Mouse (Mus musculus): ENCODE measurements at regions not wholly inside any gene's neighbourhood (a gene's known extent, or its start where the extent isn't known, plus 50 kb on each side); places are given as distances from the start of the nearest gene placed in this dataset.

GRCm38 (mm10) chr12:70640186-70640585, 185.1 kb upstream of the Frmd6 start:
- Histone ChIP-seq H3K4me3 (replicated peaks; ENCODE audit: control insufficient read depth, low read depth, low read length) (no peak overlapping the region), H3K4me1 (ENCODE audit: control insufficient read depth, insufficient read depth, low read length) (no peaks in the 10 kb centered on the region), H3K27ac (ENCODE audit: control insufficient read depth, insufficient read depth, low read depth, low read length, poor library complexity) (no peak overlapping the region)
- TF ChIP-seq POLR2A (IDR thresholded peaks at IDR 0.05; ENCODE audit: borderline replicate concordance, control insufficient read depth, low read depth, low read length) (no peak), CTCF (IDR thresholded peaks at IDR 0.05; ENCODE audit: control insufficient read depth, insufficient read depth, low read length) (no peak)
- WGBS = 60% methylated on average over 2 of the region's 2 CpGs

- WGBS = 83% methylated on average over 2 of the region's 2 CpGs
- Histone ChIP-seq H3K4me1 (ENCODE audit: control insufficient read depth, insufficient read depth, low read length) (no peaks in the 10 kb centered on the region), H3K27ac (ENCODE audit: control insufficient read depth, insufficient read depth, low read depth, low read length, poor library complexity) (no peak overlapping the region), H3K4me3 (replicated peaks; ENCODE audit: control insufficient read depth, low read depth, low read length) (no peak overlapping the region)
- TF ChIP-seq POLR2A (IDR thresholded peaks at IDR 0.05; ENCODE audit: borderline replicate concordance, control insufficient read depth, low read depth, low read length) = no peak
- no peak for TF ChIP-seq CTCF (IDR thresholded peaks at IDR 0.05; ENCODE audit: control insufficient read depth, insufficient read depth, low read length)
These were observed 180.4 kb upstream of the Frmd6 start for GRCm38 (mm10) chr12:70644910-70645309.

GRCm38 (mm10) chr12:70645407-70645806, 179.9 kb upstream of the Frmd6 start:
- H3K27ac ChIP-seq (ENCODE audit: control insufficient read depth, insufficient read depth, low read depth, low read length, poor library complexity) = no peak overlapping the region
- H3K4me3 ChIP-seq (replicated peaks; ENCODE audit: control insufficient read depth, low read depth, low read length) = no peak overlapping the region
- TF ChIP-seq POLR2A (IDR thresholded peaks at IDR 0.05; ENCODE audit: borderline replicate concordance, control insufficient read depth, low read depth, low read length) = no peak
- no peak for TF ChIP-seq CTCF (IDR thresholded peaks at IDR 0.05; ENCODE audit: control insufficient read depth, insufficient read depth, low read length)
- no peaks in the 10 kb centered on the region for H3K4me1 ChIP-seq (ENCODE audit: control insufficient read depth, insufficient read depth, low read length)
- 58% methylated on average over 3 of the region's 3 CpGs for WGBS

GRCm38 (mm10) chr12:70647516-70647915, 177.8 kb upstream of the Frmd6 start:
- Histone ChIP-seq H3K4me3 (replicated peaks; ENCODE audit: control insufficient read depth, low read depth, low read length) (no peak overlapping the region), H3K27ac (ENCODE audit: control insufficient read depth, insufficient read depth, low read depth, low read length, poor library complexity) (no peak overlapping the region), H3K4me1 (ENCODE audit: control insufficient read depth, insufficient read depth, low read length) (no peaks in the 10 kb centered on the region)
- WGBS = 70% methylated on average over 6 of the region's 6 CpGs
- TF ChIP-seq CTCF (IDR thresholded peaks at IDR 0.05; ENCODE audit: control insufficient read depth, insufficient read depth, low read length) (no peak), POLR2A (IDR thresholded peaks at IDR 0.05; ENCODE audit: borderline replicate concordance, control insufficient read depth, low read depth, low read length) (no peak)

- no peak overlapping the region for H3K27ac ChIP-seq (ENCODE audit: control insufficient read depth, insufficient read depth, low read depth, low read length, poor library complexity)
- H3K4me1 ChIP-seq (ENCODE audit: control insufficient read depth, insufficient read depth, low read length) = no peaks in the 10 kb centered on the region
- 75% methylated on average over 6 of the region's 6 CpGs for WGBS
These were observed 177.0 kb upstream of the Frmd6 start for GRCm38 (mm10) chr12:70648179-70648811.

GRCm38 (mm10) chr12:70648812-70649188, 176.5 kb upstream of the Frmd6 start:
- no peaks in the 10 kb centered on the region for H3K4me1 ChIP-seq (ENCODE audit: control insufficient read depth, insufficient read depth, low read length)
- H3K27ac ChIP-seq (ENCODE audit: control insufficient read depth, insufficient read depth, low read depth, low read length, poor library complexity) = no peak overlapping the region
- no peak for TF ChIP-seq CTCF (IDR thresholded peaks at IDR 0.05; ENCODE audit: control insufficient read depth, insufficient read depth, low read length)
- no peak for TF ChIP-seq POLR2A (IDR thresholded peaks at IDR 0.05; ENCODE audit: borderline replicate concordance, control insufficient read depth, low read depth, low read length)
- 65% methylated on average over 1 of the region's 1 CpGs for WGBS
- H3K4me3 ChIP-seq (replicated peaks; ENCODE audit: control insufficient read depth, low read depth, low read length) = no peak overlapping the region

More at GRCm38 (mm10) chr12:70648179-70648811, 177.0 kb upstream of the Frmd6 start:
- no peak overlapping the region for H3K4me3 ChIP-seq (replicated peaks; ENCODE audit: control insufficient read depth, low read depth, low read length)
- TF ChIP-seq CTCF (IDR thresholded peaks at IDR 0.05; ENCODE audit: control insufficient read depth, insufficient read depth, low read length) (no peak), POLR2A (IDR thresholded peaks at IDR 0.05; ENCODE audit: borderline replicate concordance, control insufficient read depth, low read depth, low read length) (no peak)

GRCm38 (mm10) chr12:70649691-70650090, 175.6 kb upstream of the Frmd6 start:
- Histone ChIP-seq H3K4me1 (ENCODE audit: control insufficient read depth, insufficient read depth, low read length) (no peaks in the 10 kb centered on the region), H3K27ac (ENCODE audit: control insufficient read depth, insufficient read depth, low read depth, low read length, poor library complexity) (no peak overlapping the region), H3K4me3 (replicated peaks; ENCODE audit: control insufficient read depth, low read depth, low read length) (no peak overlapping the region)
- no peak for TF ChIP-seq CTCF (IDR thresholded peaks at IDR 0.05; ENCODE audit: control insufficient read depth, insufficient read depth, low read length)
- no peak for TF ChIP-seq POLR2A (IDR thresholded peaks at IDR 0.05; ENCODE audit: borderline replicate concordance, control insufficient read depth, low read depth, low read length)
- WGBS = 57% methylated on average over 2 of the region's 2 CpGs

- Histone ChIP-seq H3K27ac (ENCODE audit: control insufficient read depth, insufficient read depth, low read depth, low read length, poor library complexity) (no peak overlapping the region), H3K4me1 (ENCODE audit: control insufficient read depth, insufficient read depth, low read length) (no peaks in the 10 kb centered on the region), H3K4me3 (replicated peaks; ENCODE audit: control insufficient read depth, low read depth, low read length) (no peak overlapping the region)
- TF ChIP-seq POLR2A (IDR thresholded peaks at IDR 0.05; ENCODE audit: borderline replicate concordance, control insufficient read depth, low read depth, low read length) (no peak), CTCF (IDR thresholded peaks at IDR 0.05; ENCODE audit: control insufficient read depth, insufficient read depth, low read length) (no peak)
- 68% methylated on average over 4 of the region's 4 CpGs for WGBS
These were observed 174.8 kb upstream of the Frmd6 start for GRCm38 (mm10) chr12:70650470-70650869.

- H3K4me3 ChIP-seq (replicated peaks; ENCODE audit: control insufficient read depth, low read depth, low read length) = no peak overlapping the region
- no peak overlapping the region for H3K27ac ChIP-seq (ENCODE audit: control insufficient read depth, insufficient read depth, low read depth, low read length, poor library complexity)
- TF ChIP-seq CTCF (IDR thresholded peaks at IDR 0.05; ENCODE audit: control insufficient read depth, insufficient read depth, low read length) (no peak), POLR2A (IDR thresholded peaks at IDR 0.05; ENCODE audit: borderline replicate concordance, control insufficient read depth, low read depth, low read length) (no peak)
- WGBS = 69% methylated on average over 3 of the region's 3 CpGs
- H3K4me1 ChIP-seq (ENCODE audit: control insufficient read depth, insufficient read depth, low read length) = no peaks in the 10 kb centered on the region
These were observed 172.6 kb upstream of the Frmd6 start for GRCm38 (mm10) chr12:70652751-70653150.
